In genomic region chr1:34678734-34679068, GRCm38 (mm10) we compare ENCODE assay signal across 8 mouse cellular contexts.
DNase-seq lines count a peak whose midpoint lies in the region; ATAC-seq and TF ChIP-seq lines count a peak whose summit lies in the region.

No protein-coding gene starts in this region.

- H3K4me3 ChIP-seq in limb, embryonic 14.5 days (replicated peaks; ENCODE audit: low read length) = peak overlapping the region; percentile 47
- H3K4me3 ChIP-seq in stomach, postnatal 0 days (ENCODE audit: low read depth, low read length) = peak overlapping the region; percentile 46

- no peaks in the 10 kb centered on the region for H3K36me3 ChIP-seq in limb, embryonic 14.5 days (ENCODE audit: control insufficient read depth, insufficient read depth, low read length)
- H3K36me3 ChIP-seq in stomach, postnatal 0 days (ENCODE audit: control insufficient read depth, insufficient read depth, low read length) = no peaks in the 10 kb centered on the region

- H3K4me1 ChIP-seq in limb, embryonic 14.5 days (ENCODE audit: control insufficient read depth, insufficient read depth, low read length) = peaks cover 10% of the 10 kb centered on the region; the same call in 1 of the 2 replicates
- peaks cover 7% of the 10 kb centered on the region for H3K4me1 ChIP-seq in stomach, postnatal 0 days (replicated peaks; ENCODE audit: control insufficient read depth, insufficient read depth)

- H3K9me3 ChIP-seq in limb, embryonic 14.5 days (ENCODE audit: control insufficient read depth, low read length) = no peaks in the 10 kb centered on the region
- no peaks in the 10 kb centered on the region for H3K9me3 ChIP-seq in stomach, postnatal 0 days (ENCODE audit: control insufficient read depth, low read length)

- TF ChIP-seq EP300 in stomach, postnatal 0 days (optimal IDR thresholded peaks at IDR 0.05) = no peak

- no peak for ATAC-seq in limb, embryonic 14.5 days (ENCODE audit: low FRiP score, low read depth)
- no peak for ATAC-seq in stomach, postnatal 0 days (ENCODE audit: low FRiP score, low TSS enrichment)

- H3K27me3 ChIP-seq in limb, embryonic 14.5 days (ENCODE audit: control insufficient read depth, insufficient read depth, low read length) = peaks cover 37% of the 10 kb centered on the region
- no peaks in the 10 kb centered on the region; the same call in 1 of the 2 replicates for H3K27me3 ChIP-seq in stomach, postnatal 0 days (ENCODE audit: control insufficient read depth, insufficient read depth, low read length)

- TF ChIP-seq CTCF in stomach, postnatal 0 days (IDR thresholded peaks at IDR 0.05; ENCODE audit: low read depth) = no peak

- TF ChIP-seq POLR2A in limb, embryonic 14.5 days (IDR thresholded peaks at IDR 0.05; ENCODE audit: borderline replicate concordance, extremely low read depth, insufficient read depth, insufficient read length) = no peak

- peak overlapping the region; percentile 92 for H3K4me2 ChIP-seq in limb, embryonic 14.5 days (replicated peaks; ENCODE audit: low read depth, low read length, severe bottlenecking)
- H3K4me2 ChIP-seq in stomach, postnatal 0 days (replicated peaks; ENCODE audit: low read depth) = peak overlapping the region; percentile 89

- H3K9ac ChIP-seq in limb, embryonic 14.5 days (ENCODE audit: low read depth, low read length, severe bottlenecking) = peak overlapping the region; percentile 45; the same call in 1 of the 2 replicates
- no peak overlapping the region for H3K9ac ChIP-seq in stomach, postnatal 0 days (ENCODE audit: low read length)

- 2% methylated on average over 9 of the region's 9 CpGs for WGBS in limb, embryonic 14.5 days
- WGBS in stomach, postnatal 0 days = 3% methylated on average over 9 of the region's 9 CpGs

- H3K27ac ChIP-seq in limb, embryonic 14.5 days (replicated peaks; ENCODE audit: low read depth, low read length) = no peak overlapping the region
- no peak overlapping the region for H3K27ac ChIP-seq in stomach, postnatal 0 days (replicated peaks)

- peak; percentile 24 to 25 for DNase-seq in cerebellum, postnatal 10 days
- DNase-seq in cerebellum, adult 11-12 months = no peak
- peak; percentile 26 for DNase-seq in urinary bladder, adult 2 months (ENCODE audit: low spot score)
- no peak for DNase-seq in urinary bladder, postnatal 10 days (ENCODE audit: low spot score)
- DNase-seq in limb, embryonic 14.5 days (ENCODE audit: low spot score) = no peak
- DNase-seq in stomach, postnatal 0 days (ENCODE audit: low spot score) = no peak
- no peak for DNase-seq in layer of hippocampus, adult 9-11 months
- no peak for DNase-seq in Muller cell, postnatal 12 days (ENCODE audit: inconsistent ontology term)

Comparison
In these comparisons a context has a peak if more than half of its experiments do, and no peak if none do; other contexts are left out.
1. DNase-seq: peak in cerebellum, postnatal 10 days (2 of 2) and urinary bladder, adult 2 months (single experiment); none in cerebellum, adult 11-12 months (single experiment), urinary bladder, postnatal 10 days (single experiment), limb, embryonic 14.5 days (single experiment), stomach, postnatal 0 days (single experiment), layer of hippocampus, adult 9-11 months (single experiment) and Muller cell, postnatal 12 days (single experiment).